Mouse (Mus musculus) liver, postnatal 0 days (tissue): ENCODE measurements around the gene Ttc28. TPM values are rescaled to one million over a fixed set of nuclear protein-coding genes. Genes with fewer than 3 reads are reported as not detected.
A peak's percentile ranks its signal among the peaks of the same experiment; 100 is the strongest.

Source experiments
- ATAC-seq: fragments of 200-750 bp; cut with Nextera tagmentation; 2 replicates; pipeline ENCODE4 v1.8.0; 2017; ENCODE audit warnings: mild to moderate bottlenecking, moderate library complexity
- DNase-seq: peaks from one replicate; pipeline ENCODE4 v3.0.0-alpha.2; 2016
- H3K27ac ChIP-seq: fragments of 300-500 bp; sonication (generic); 2 replicates; pipeline ENCODE4 v1.5.1; 2014; ENCODE audit warnings: antibody characterized with exemption, moderate library complexity, mild to moderate bottlenecking, low read depth
- H3K27me3 ChIP-seq: fragments of 300-500 bp; sonication (generic); 2 replicates; pipeline ENCODE4 v1.6.1; 2014; ENCODE audit warnings: low read length, control low read depth, mixed read lengths; ENCODE audit not compliant: insufficient read depth
- H3K36me3 ChIP-seq: fragments of 300-500 bp; sonication (generic); replicated peaks from 2 replicates; pipeline ENCODE4 v1.6.1; 2014; ENCODE audit warnings: mild to moderate bottlenecking, control low read depth, low read length, moderate library complexity, mixed read lengths; ENCODE audit not compliant: insufficient read depth
- H3K4me1 ChIP-seq: fragments of 300-500 bp; sonication (generic); 2 replicates; pipeline ENCODE4 v1.6.1; 2014; ENCODE audit warnings: antibody characterized with exemption, mild to moderate bottlenecking, control low read depth; ENCODE audit not compliant: insufficient read depth
- H3K4me2 ChIP-seq: fragments of 300-500 bp; sonication (generic); 2 replicates; pipeline ENCODE4 v1.6.1; 2014; ENCODE audit warnings: low read depth, mild to moderate bottlenecking, low read length, moderate library complexity, mixed read lengths
- H3K4me3 ChIP-seq: fragments of 300-500 bp; sonication (generic); 2 replicates; pipeline ENCODE4 v1.5.1; 2014; ENCODE audit warnings: low read depth, low read length
- H3K9ac ChIP-seq: fragments of 300-500 bp; sonication (generic); replicated peaks from 2 replicates; pipeline ENCODE4 v1.6.1; 2014; ENCODE audit warnings: mild to moderate bottlenecking, moderate library complexity
- H3K9me3 ChIP-seq: fragments of 300-500 bp; sonication (generic); 2 replicates; pipeline ENCODE4 v1.6.1; 2016; ENCODE audit warnings: mild to moderate bottlenecking, control low read depth, low read length, mixed read lengths
- CTCF ChIP-seq: sonication (generic); IDR thresholded peaks from 2 replicates; pipeline ENCODE4 v1.5.1; 2016; ENCODE audit warnings: antibody characterized with exemption, low read depth
- EP300 ChIP-seq: IDR thresholded peaks from 2 replicates; pipeline ENCODE4 v1.6.1; 2016; ENCODE audit warnings: antibody characterized with exemption, low read depth, mild to moderate bottlenecking
- WGBS: fragments of 180-500 bp; shearing (Covaris S2); extraction: QIAGEN DNeasy Blood & Tissue Kit; methylation state at CpG from one replicate; pipeline ENCODE4 v1.1.7; 2014; ENCODE audit not compliant: insufficient replicate concordance; 5-methylcytosine and 5-hydroxymethylcytosine counted together
- polyA plus RNA-seq: library from polyadenylated mRNA; unstranded; fragments of >200 nt; fragmentation: Nextera tagmentation; extraction: Ambion mirVana; gene quantifications from 2 replicates; pipeline ENCODE4 v1.2.1, GENCODE M21; 2015

Ttc28 gene
- polyA plus RNA-seq, 1 experiment from 2014 or later: 0.73 TPM

DNA sequence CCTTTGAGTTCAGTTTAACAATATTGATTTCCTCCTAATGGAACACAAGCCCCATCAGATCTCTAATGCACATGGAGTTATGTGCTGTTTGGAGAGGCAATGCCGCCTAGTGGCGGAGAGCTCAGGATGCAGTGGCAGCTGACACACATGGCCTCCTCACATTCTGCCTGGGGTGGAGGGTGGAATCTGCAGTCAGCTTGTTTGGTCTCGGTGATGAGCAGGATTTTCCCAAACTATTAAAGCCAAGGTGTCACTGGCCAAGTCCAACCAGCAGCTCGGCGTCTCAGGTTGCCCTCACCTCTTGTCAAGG is 329.0 kb downstream of the Ttc28 start:
- Histone ChIP-seq H3K36me3 (no peaks in the 10 kb centered on the region), H3K9ac (no peak overlapping the region), H3K4me3 (no peak overlapping the region), H3K27me3 (no peaks in the 10 kb centered on the region), H3K4me1 (0 out of 2 replicates have a peak, but pooled peaks cover 3% of the 10 kb centered on the region), H3K4me2 (0 out of 2 replicates have a peak overlapping the region, but pooled peaks have one; percentile 18), H3K27ac (no peak overlapping the region), H3K9me3 (no peaks in the 10 kb centered on the region)
- no peak for TF ChIP-seq EP300
- TF ChIP-seq CTCF: peak; percentile 85
- WGBS: 48% methylated on average over 5 of the region's 5 CpGs
- ATAC-seq: peak; percentile 75
- peak; percentile 64 for DNase-seq

DNA sequence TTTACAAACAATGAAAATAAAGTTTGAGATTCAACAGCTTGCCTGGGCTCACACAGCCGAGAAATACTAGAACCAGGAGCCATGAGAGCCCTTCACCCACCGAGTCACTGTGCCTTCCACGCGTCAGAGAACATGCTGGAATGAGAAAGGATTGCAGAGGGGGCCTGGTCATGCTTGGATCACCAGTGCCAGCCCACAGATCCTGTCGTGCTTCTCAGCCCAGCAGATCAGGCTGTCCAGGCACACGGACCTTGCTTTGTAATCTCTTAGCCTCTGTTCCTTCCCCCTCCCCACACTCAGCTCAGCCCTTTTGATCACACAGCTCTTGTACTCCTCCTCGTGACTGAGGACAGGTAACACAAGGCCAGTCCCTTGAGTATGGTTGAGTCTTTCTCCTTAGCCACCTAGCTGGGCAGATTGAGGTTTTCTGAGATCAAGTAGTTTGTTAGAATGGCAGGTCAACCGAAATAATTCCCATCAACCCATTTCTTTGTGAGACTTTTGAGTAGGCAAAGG is 334.4 kb downstream of the Ttc28 start:
- TF ChIP-seq CTCF (no peak), EP300 (no peak)
- ATAC-seq (no peak), DNase-seq (no peak)
- Histone ChIP-seq H3K27ac (no peak overlapping the region), H3K9ac (no peak overlapping the region), H3K4me2 (no peak overlapping the region), H3K27me3 (no peaks in the 10 kb centered on the region), H3K9me3 (no peaks in the 10 kb centered on the region), H3K4me1 (no peaks in the 10 kb centered on the region), H3K4me3 (no peak overlapping the region), H3K36me3 (no peaks in the 10 kb centered on the region)
- 54% methylated on average over 8 of the region's 8 CpGs for WGBS

- TF ChIP-seq EP300: no peak
- no peak for TF ChIP-seq CTCF
- no peak for ATAC-seq
- H3K4me3 ChIP-seq: no peak overlapping the region
- no peak for DNase-seq
- H3K36me3 ChIP-seq: no peaks in the 10 kb centered on the region
- no peaks in the 10 kb centered on the region for H3K27me3 ChIP-seq
- no peaks in the 10 kb centered on the region for H3K9me3 ChIP-seq
- H3K9ac ChIP-seq: no peak overlapping the region
- no peak overlapping the region for H3K4me2 ChIP-seq
- WGBS: 75% methylated on average over 13 of the region's 13 CpGs
- H3K27ac ChIP-seq: no peak overlapping the region
- H3K4me1 ChIP-seq: no peaks in the 10 kb centered on the region
Measured at GRCm38 (mm10) chr5:111214890-111215289, 335.3 kb downstream of the Ttc28 start.

GRCm38 (mm10) chr5:111215722-111216121 is 336.1 kb downstream of the Ttc28 start:
- TF ChIP-seq EP300 (no peak), CTCF (no peak)
- DNase-seq: no peak
- no peak overlapping the region for H3K4me3 ChIP-seq
- WGBS: 82% methylated on average over 11 of the region's 11 CpGs
- no peak for ATAC-seq
- H3K4me2 ChIP-seq: no peak overlapping the region
- no peak overlapping the region for H3K27ac ChIP-seq
- H3K4me1 ChIP-seq: no peaks in the 10 kb centered on the region
- no peak overlapping the region for H3K9ac ChIP-seq
- H3K27me3 ChIP-seq: no peaks in the 10 kb centered on the region
- H3K36me3 ChIP-seq: no peaks in the 10 kb centered on the region
- H3K9me3 ChIP-seq: no peaks in the 10 kb centered on the region

- DNase-seq (no peak), ATAC-seq (no peak)
- Histone ChIP-seq H3K36me3 (no peaks in the 10 kb centered on the region), H3K4me2 (no peak overlapping the region), H3K9me3 (no peaks in the 10 kb centered on the region), H3K9ac (no peak overlapping the region), H3K27me3 (no peaks in the 10 kb centered on the region), H3K4me1 (no peaks in the 10 kb centered on the region), H3K27ac (no peak overlapping the region), H3K4me3 (no peak overlapping the region)
- no peak for TF ChIP-seq EP300
- no peak for TF ChIP-seq CTCF
- 76% methylated on average over 9 of the region's 9 CpGs for WGBS
Measured at GRCm38 (mm10) chr5:111216166-111216565, 336.6 kb downstream of the Ttc28 start.

- DNase-seq (no peak), ATAC-seq (no peak)
- no peak overlapping the region for H3K4me3 ChIP-seq
- H3K9ac ChIP-seq: no peak overlapping the region
- no peaks in the 10 kb centered on the region for H3K4me1 ChIP-seq
- H3K36me3 ChIP-seq: no peaks in the 10 kb centered on the region
- H3K9me3 ChIP-seq: no peaks in the 10 kb centered on the region
- no peak for TF ChIP-seq CTCF
- TF ChIP-seq EP300: no peak
- no peak overlapping the region for H3K4me2 ChIP-seq
- no peaks in the 10 kb centered on the region for H3K27me3 ChIP-seq
- 77% methylated on average over 18 of the region's 18 CpGs for WGBS
- no peak overlapping the region for H3K27ac ChIP-seq
Measured at GRCm38 (mm10) chr5:111217447-111218110, 338.0 kb downstream of the Ttc28 start.
